Mouse (Mus musculus) gastrocnemius, adult 18-20 months (tissue): ENCODE data around the gene Tln2. TPM values are rescaled to one million over a fixed set of nuclear protein-coding genes. Genes with fewer than 3 reads are reported as not detected.
A peak's percentile ranks its signal among the peaks of the same experiment; 100 is the strongest.

Experiments
- microRNA-seq: library from miRNA; unstranded; fragments of <30 nt; microRNA quantifications from one replicate; pipeline ENCODE4 v1.2.0, GENCODE M21; 2021
- total RNA-seq, 2 experiments: library from RNA; stranded (reverse); gene quantifications; 2 replicates each; pipeline ENCODE4 v1.2.3; 2021

The Tln2 gene
- total RNA-seq, 2 experiments from 2014 or later, result 62.3 to 75.9 TPM

Small RNAs within 50 kb of the gene (microRNA-seq; reads per million reads assigned to microRNA genes)
- gene Mir190a, result 170 reads per million, percentile 65 among the genes with 10 or more reads in this experiment

Other genes with a start within 250 kb of the Tln2 start
- gene C2cd4b, start 199.7 kb upstream of the Tln2 start, total RNA-seq, result not detected